11 mouse cellular contexts compared by ENCODE assay signal in genomic region chr15:5189504-5190093, GRCm38 (mm10). TPM values are rescaled to one million over a fixed set of nuclear protein-coding genes. Genes with fewer than 3 reads are reported as not detected.
DNase-seq lines count a peak whose midpoint lies in the region; ATAC-seq and TF ChIP-seq lines count a peak whose summit lies in the region.
"Had no signal": no experiment of that assay in that cellular context is flagged by ENCODE, and none has a peak within 500 bp of the region (broad histone marks: within the 10 kb centered on the region; RNA-seq: fewer than 3 reads in every experiment).

No protein-coding gene starts in this region.

- H3K9me3 ChIP-seq in forebrain, postnatal 0 days (ENCODE audit: low read length): no peaks in the 10 kb centered on the region
- H3K9me3 ChIP-seq in forebrain, embryonic 10.5 days: no peaks in the 10 kb centered on the region
- H3K9me3 ChIP-seq: embryonic facial prominence, embryonic 15.5 days; heart, embryonic 15.5 days had no signal

- WGBS in forebrain, postnatal 0 days: 66% methylated on average over 10 of the region's 10 CpGs
- WGBS in forebrain, embryonic 10.5 days: 82% methylated on average over 10 of the region's 10 CpGs

- H3K4me2 ChIP-seq in forebrain, postnatal 0 days (ENCODE audit: low read depth): no peak overlapping the region
- H3K4me2 ChIP-seq: embryonic facial prominence, embryonic 15.5 days; heart, embryonic 15.5 days had no signal

- peaks cover 13% of the 10 kb centered on the region for H3K36me3 ChIP-seq in forebrain, postnatal 0 days (ENCODE audit: insufficient read depth)
- H3K36me3 ChIP-seq in forebrain, embryonic 10.5 days (replicated peaks): peaks cover 17% of the 10 kb centered on the region

- no peak overlapping the region for H3K4me3 ChIP-seq in forebrain, postnatal 0 days (ENCODE audit: low read depth, low read length)
- no peak overlapping the region for H3K4me3 ChIP-seq in forebrain, embryonic 10.5 days
- H3K4me3 ChIP-seq: embryonic facial prominence, embryonic 15.5 days; heart, embryonic 15.5 days had no signal

- H3K27ac ChIP-seq in forebrain, postnatal 0 days (ENCODE audit: low read depth, low read length): 0 out of 2 replicates have a peak overlapping the region, but pooled peaks have one; percentile 15
- H3K27ac ChIP-seq in forebrain, embryonic 10.5 days: no peak overlapping the region
- H3K27ac ChIP-seq: embryonic facial prominence, embryonic 15.5 days; heart, embryonic 15.5 days had no signal

- no peaks in the 10 kb centered on the region for H3K27me3 ChIP-seq in forebrain, postnatal 0 days (ENCODE audit: insufficient read depth, low read length)
- no peaks in the 10 kb centered on the region for H3K27me3 ChIP-seq in forebrain, embryonic 10.5 days (ENCODE audit: poor library complexity, severe bottlenecking)
- H3K27me3 ChIP-seq: embryonic facial prominence, embryonic 15.5 days; heart, embryonic 15.5 days had no signal

- H3K9ac ChIP-seq in forebrain, postnatal 0 days: no peak overlapping the region
- H3K9ac ChIP-seq: embryonic facial prominence, embryonic 15.5 days; heart, embryonic 15.5 days had no signal

- no peak for ATAC-seq in forebrain, postnatal 0 days

- TF ChIP-seq CTCF in forebrain, postnatal 0 days (IDR thresholded peaks at IDR 0.05; ENCODE audit: low read depth): peak; percentile 30

- peaks cover 6% of the 10 kb centered on the region; the same call in 1 of the 2 replicates for H3K4me1 ChIP-seq in forebrain, postnatal 0 days (ENCODE audit: insufficient read depth)
- H3K4me1 ChIP-seq in forebrain, embryonic 10.5 days: peaks cover 13% of the 10 kb centered on the region

- peak; percentile 13 for DNase-seq in forebrain, postnatal 0 days
- no peak for DNase-seq in forebrain, embryonic 10.5 days (ENCODE audit: extremely low spot score, low spot score)
- peak; percentile 21 for DNase-seq in layer of hippocampus, adult 11-12 months (ENCODE audit: low spot score)
- DNase-seq in layer of hippocampus, adult 18-20 months (ENCODE audit: low spot score in 2 of 2): no peak
- DNase-seq in 416B (ENCODE audit: low read depth): peak; percentile 29
- peak; percentile 47 for DNase-seq in heart, postnatal 4 days
- DNase-seq in natural killer cell, adult 2 months (ENCODE audit: low spot score in 2 of 2): no peak
- DNase-seq in embryo, embryonic 11 days: no peak
- DNase-seq: spleen, adult 18-20 months had no signal

RNA-seq across cellular contexts. Expression of gene Ttc33, which starts 4.3 kb away (rescaled TPM):
- total RNA-seq in forebrain, postnatal 0 days (2014; rRNA removed): 47.3 and 50.0 TPM in 2 replicates
- 42.7 and 50.8 TPM in 2 replicates for polyA plus RNA-seq in forebrain, postnatal 0 days (2015; fragmentation: Nextera tagmentation; extraction: Ambion mirVana)
- 33.3 and 34.1 TPM in 2 replicates for polyA plus RNA-seq in forebrain, embryonic 10.5 days (2016; fragmentation: Nextera tagmentation; extraction: Ambion mirVana)
- total RNA-seq in layer of hippocampus, adult 18-20 months (2021): 10 to 100 TPM; 82.3 to 85.7 TPM
- 10 to 100 TPM; 20.8 to 24.8 TPM for total RNA-seq in heart, postnatal 4 days (2021)

RNA-seq across cellular contexts. Expression of gene Prkaa1, which starts 45.9 kb away (rescaled TPM):
- 19.7 and 24.1 TPM in 2 replicates for total RNA-seq in forebrain, postnatal 0 days (2014; rRNA removed)
- polyA plus RNA-seq in forebrain, postnatal 0 days (2015; fragmentation: Nextera tagmentation; extraction: Ambion mirVana): 7.7 and 10.8 TPM in 2 replicates
- 12.8 and 12.9 TPM in 2 replicates for polyA plus RNA-seq in forebrain, embryonic 10.5 days (2016; fragmentation: Nextera tagmentation; extraction: Ambion mirVana)
- 10 to 100 TPM; 24.4 to 25.4 TPM for total RNA-seq in layer of hippocampus, adult 18-20 months (2021)
- total RNA-seq in heart, postnatal 4 days (2021): 10 to 100 TPM; 16.7 to 16.9 TPM

RNA-seq across cellular contexts. Expression of gene Ptger4, which starts 54.4 kb away (rescaled TPM):
- total RNA-seq in forebrain, postnatal 0 days (2014; rRNA removed): 1.5 and 2.7 TPM in 2 replicates
- 0.65 and 1.3 TPM in 2 replicates for polyA plus RNA-seq in forebrain, postnatal 0 days (2015; fragmentation: Nextera tagmentation; extraction: Ambion mirVana)
- polyA plus RNA-seq in forebrain, embryonic 10.5 days (2016; fragmentation: Nextera tagmentation; extraction: Ambion mirVana): 0.77 and 0.97 TPM in 2 replicates
- total RNA-seq in layer of hippocampus, adult 18-20 months (2021): under 1 TPM; 0.67 to 0.76 TPM
- total RNA-seq in heart, postnatal 4 days (2021): 1 to 10 TPM; 5.9 to 6.1 TPM

Comparison
In these comparisons a context has a peak if more than half of its experiments do, and no peak if none do; other contexts are left out.
1. DNase-seq: peak in forebrain, postnatal 0 days (single experiment), layer of hippocampus, adult 11-12 months (single experiment), 416B (single experiment) and heart, postnatal 4 days (single experiment); none in forebrain, embryonic 10.5 days (single experiment), layer of hippocampus, adult 18-20 months (0 of 2), natural killer cell, adult 2 months (0 of 2) and embryo, embryonic 11 days (single experiment).